Mouse (Mus musculus) MEL (cell line): Measurements from ENCODE around the gene Gm11077. TPM values are rescaled to one million over a fixed set of nuclear protein-coding genes. Genes with fewer than 3 reads are reported as not detected.

Source experiments
- DNase-seq: peaks from one replicate; pipeline ENCODE4 v3.0.0; 2011; ENCODE audit warnings: low read depth, low spot score
- H3K27ac ChIP-seq: 2 replicates; pipeline ENCODE4 v1.5.1; 2012; ENCODE audit warnings: low read depth, mild to moderate bottlenecking, control low read depth, low read length, moderate library complexity; ENCODE audit not compliant: control insufficient read depth
- H3K27me3 ChIP-seq, 2 experiments: fragments of 150-350 bp in 1 of 2; sonication (generic) in 1 of 2; 2 replicates each; pipeline ENCODE4 v1.6.1; 2012; ENCODE audit warnings: low read length in 2 of 2, mild to moderate bottlenecking in 2 of 2, improper control_type of control experiment in 1 of 2, moderate library complexity in 1 of 2; ENCODE audit not compliant: insufficient read depth in 2 of 2, control insufficient read depth in 1 of 2
- H3K36me3 ChIP-seq, 2 experiments: 2 replicates each; pipeline ENCODE4 v1.6.1; 2012 to 2014; ENCODE audit warnings: low read length in 2 of 2, improper control_type of control experiment in 1 of 2, inconsistent platforms in 1 of 2, mild to moderate bottlenecking in 1 of 2; ENCODE audit not compliant: insufficient read depth in 2 of 2, control insufficient read depth in 1 of 2
- H3K4me1 ChIP-seq, 2 experiments: fragments of 150-350 bp in 1 of 2; sonication (generic) in 1 of 2; 2 replicates each; pipeline ENCODE4 v1.6.1; 2012; ENCODE audit warnings: low read length in 2 of 2, improper control_type of control experiment in 1 of 2, mild to moderate bottlenecking in 1 of 2; ENCODE audit not compliant: insufficient read depth in 2 of 2, control insufficient read depth in 1 of 2
- H3K4me3 ChIP-seq, 2 experiments: fragments of 150-350 bp in 1 of 2; sonication (generic) in 1 of 2; 2 replicates each; pipeline ENCODE4 v1.5.1; 2012; ENCODE audit warnings: low read depth in 2 of 2, low read length in 2 of 2, mild to moderate bottlenecking in 2 of 2, moderate library complexity in 2 of 2, control low read depth in 1 of 2, improper control_type of control experiment in 1 of 2; ENCODE audit not compliant: control insufficient read depth in 1 of 2, insufficient read depth in 1 of 2
- H3K79me2 ChIP-seq: 2 replicates; pipeline ENCODE4 v1.6.1; 2012; ENCODE audit warnings: mild to moderate bottlenecking, low read length, moderate library complexity; ENCODE audit not compliant: control insufficient read depth, poor library complexity, insufficient read depth
- H3K9ac ChIP-seq: 2 replicates; pipeline ENCODE4 v1.6.1; 2012; ENCODE audit warnings: low read depth, mild to moderate bottlenecking, control low read depth, low read length, moderate library complexity; ENCODE audit not compliant: control insufficient read depth, poor library complexity, severe bottlenecking
- H3K9me3 ChIP-seq: fragments of 150-350 bp; sonication (generic); replicated peaks from 2 replicates; pipeline ENCODE4 v1.6.1; 2012; ENCODE audit warnings: mild to moderate bottlenecking, low read length, improper control_type of control experiment, moderate library complexity; ENCODE audit not compliant: insufficient read depth
- BHLHE40 ChIP-seq: IDR thresholded peaks from 2 replicates; pipeline ENCODE4 v1.6.1; 2012; ENCODE audit warnings: low read depth, mild to moderate bottlenecking, inconsistent platforms, low read length, improper control_type of control experiment, borderline replicate concordance
- CHD1 ChIP-seq: IDR thresholded peaks from 2 replicates; pipeline ENCODE4 v1.6.1; 2012; ENCODE audit warnings: low read depth, mild to moderate bottlenecking, inconsistent platforms, low read length, improper control_type of control experiment
- CHD2 ChIP-seq: IDR thresholded peaks from 2 replicates; pipeline ENCODE4 v1.6.1; 2011; ENCODE audit warnings: low read length, improper control_type of control experiment
- CTCF ChIP-seq, 3 experiments: IDR thresholded peaks in 2 of 3; conservative IDR thresholded peaks in 1 of 3; 2 replicates each; pipeline ENCODE4 v1.5.1; 2011 to 2012; ENCODE audit warnings: low read length in 3 of 3, low read depth in 2 of 3, mild to moderate bottlenecking in 2 of 3, improper control_type of control experiment in 1 of 3, inconsistent platforms in 1 of 3, mixed read lengths in 1 of 3, moderate library complexity in 1 of 3; ENCODE audit not compliant: control insufficient read depth in 1 of 3, insufficient read depth in 1 of 3, poor library complexity in 1 of 3, severe bottlenecking in 1 of 3
- EP300 ChIP-seq, 2 experiments: IDR thresholded peaks; 2 replicates each; pipeline ENCODE4 v1.6.1; 2011; ENCODE audit warnings: improper control_type of control experiment in 2 of 2, low read length in 2 of 2, low read depth in 1 of 2, mild to moderate bottlenecking in 1 of 2
- GATA1 ChIP-seq: IDR thresholded peaks from 2 replicates; pipeline ENCODE4 v1.6.1; 2011; ENCODE audit warnings: low read depth, low read length, improper control_type of control experiment
- JUND ChIP-seq: IDR thresholded peaks from 2 replicates; pipeline ENCODE4 v1.6.1; 2011; ENCODE audit warnings: low read depth, mild to moderate bottlenecking, improper control_type of control experiment, low read length
- KAT2A ChIP-seq: conservative IDR thresholded peaks from 2 replicates; pipeline ENCODE4 v1.6.1; 2012; ENCODE audit warnings: low read depth, low read length, improper control_type of control experiment, inconsistent platforms
- MAX ChIP-seq: IDR thresholded peaks from 2 replicates; pipeline ENCODE4 v1.6.1; 2011; ENCODE audit warnings: low read length, improper control_type of control experiment
- NELFE ChIP-seq: IDR thresholded peaks from 2 replicates; pipeline ENCODE4 v1.6.1; 2011; ENCODE audit warnings: low read depth, low read length, improper control_type of control experiment
- POLR2AphosphoS2 ChIP-seq: IDR thresholded peaks from 2 replicates; pipeline ENCODE4 v1.6.1; 2011; ENCODE audit warnings: low read length, improper control_type of control experiment
- POLR2AphosphoS5 ChIP-seq: IDR thresholded peaks from 2 replicates; pipeline ENCODE4 v1.6.1; 2012; ENCODE audit warnings: low read depth, borderline replicate concordance, mild to moderate bottlenecking, inconsistent platforms, low read length, moderate library complexity, mixed read lengths
- RAD21 ChIP-seq: IDR thresholded peaks from 2 replicates; pipeline ENCODE4 v1.6.1; 2011; ENCODE audit warnings: mild to moderate bottlenecking, low read depth, low read length, improper control_type of control experiment
- RCOR1 ChIP-seq: IDR thresholded peaks from 2 replicates; pipeline ENCODE4 v1.6.1; 2012; ENCODE audit warnings: low read depth, mild to moderate bottlenecking, inconsistent platforms, low read length, improper control_type of control experiment
- SMC3 ChIP-seq: IDR thresholded peaks from 2 replicates; pipeline ENCODE4 v1.6.1; 2011; ENCODE audit warnings: low read depth, low read length, improper control_type of control experiment
- TCF12 ChIP-seq: IDR thresholded peaks from 2 replicates; pipeline ENCODE4 v1.6.1; 2014; ENCODE audit warnings: low read depth, mild to moderate bottlenecking, inconsistent platforms, low read length, improper control_type of control experiment, moderate library complexity
- UBTF ChIP-seq: IDR thresholded peaks from 2 replicates; pipeline ENCODE4 v1.6.1; 2012; ENCODE audit warnings: low read depth, mild to moderate bottlenecking, inconsistent platforms, low read length, improper control_type of control experiment, moderate library complexity, borderline replicate concordance; ENCODE audit not compliant: insufficient read depth
- USF1 ChIP-seq: IDR thresholded peaks from 2 replicates; pipeline ENCODE4 v1.6.1; 2014; ENCODE audit warnings: low read depth, mild to moderate bottlenecking, inconsistent platforms, low read length, improper control_type of control experiment, moderate library complexity
- USF2 ChIP-seq, 2 experiments: IDR thresholded peaks; 2 replicates each; pipeline ENCODE4 v1.6.1; 2011 to 2012; ENCODE audit warnings: improper control_type of control experiment in 2 of 2, low read length in 2 of 2, borderline replicate concordance in 1 of 2, inconsistent platforms in 1 of 2, low read depth in 1 of 2, mild to moderate bottlenecking in 1 of 2; ENCODE audit not compliant: insufficient read depth in 1 of 2
- ZC3H11A ChIP-seq: IDR thresholded peaks from 2 replicates; pipeline ENCODE4 v1.6.1; 2012; ENCODE audit warnings: low read depth, mild to moderate bottlenecking, inconsistent platforms, low read length, improper control_type of control experiment
- ZNF384 ChIP-seq: IDR thresholded peaks from 2 replicates; pipeline ENCODE4 v1.6.1; 2012; ENCODE audit warnings: low read depth, mild to moderate bottlenecking, inconsistent platforms, low read length, improper control_type of control experiment
- polyA plus RNA-seq, 2 experiments: library from polyadenylated mRNA; stranded (reverse) in 1 of 2; unstranded in 1 of 2; fragments of >175 nt in 1 of 2; fragments of >200 nt in 1 of 2; gene quantifications; 2 replicates each; pipeline versions ENCODE4 v1.2.1 to v1.2.4; 2012; ENCODE audit warnings: low replicate concordance in 2 of 2, low read depth in 1 of 2; ENCODE audit not compliant: insufficient read length in 2 of 2, insufficient read depth in 1 of 2, missing spikeins in 1 of 2
- total RNA-seq: library from RNA; depleted of rRNA; stranded (reverse); fragments of 300-350 nt; gene quantifications from 2 replicates; pipeline ENCODE4 v1.2.3, GENCODE M21; 2012

Gene Gm11077
- total and polyA plus RNA-seq, 3 experiments: not detected

DNA sequence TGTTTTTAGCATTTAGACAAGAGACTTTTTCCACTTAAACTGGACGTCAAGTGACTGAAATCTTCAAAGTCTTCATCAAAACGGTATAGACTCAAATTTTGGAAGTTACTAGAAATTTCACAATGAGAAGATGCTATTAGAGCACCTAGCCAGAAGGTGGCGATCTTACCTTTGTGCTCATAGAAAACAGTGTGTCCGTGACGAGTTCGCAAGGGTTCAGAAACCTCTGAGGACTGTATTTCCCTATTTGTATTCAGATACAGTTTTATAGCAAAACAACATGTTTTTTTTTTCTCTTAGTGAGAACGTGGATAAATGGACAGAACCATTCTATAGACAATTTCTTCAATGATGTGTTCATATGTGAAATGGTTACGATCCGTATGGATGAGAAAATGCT is 37.3 kb downstream of the Gm11077 start:
- no peaks in the 10 kb centered on the region for H3K36me3 ChIP-seq
- H3K4me1 ChIP-seq: no peaks in the 10 kb centered on the region
- TF ChIP-seq RAD21: peak; percentile 36
- peak; percentile 15 to 39 (median 25); a peak in 4 of 6 replicates for TF ChIP-seq CTCF (IDR thresholded peaks at IDR 0.05 in 2 of 3, conservative IDR thresholded peaks at IDR 0.05 in 1 of 3; ENCODE audit: control insufficient read depth in 1 of 3, insufficient read depth in 1 of 3, low read depth in 2 of 3, low read length in 3 of 3, poor library complexity in 1 of 3, severe bottlenecking in 1 of 3)
- TF ChIP-seq SMC3: peak; percentile 29
- TF ChIP-seq TCF12: no peak
- TF ChIP-seq, all 39 proteins: peak for 3
- H3K27ac ChIP-seq: no peak overlapping the region
- H3K9ac ChIP-seq: no peak overlapping the region
- no peaks in the 10 kb centered on the region for H3K79me2 ChIP-seq
- peak; percentile 20 for DNase-seq
- no peaks in the 10 kb centered on the region for H3K9me3 ChIP-seq
- no peaks in the 10 kb centered on the region for H3K27me3 ChIP-seq
- H3K4me3 ChIP-seq: no peak overlapping the region

DNA sequence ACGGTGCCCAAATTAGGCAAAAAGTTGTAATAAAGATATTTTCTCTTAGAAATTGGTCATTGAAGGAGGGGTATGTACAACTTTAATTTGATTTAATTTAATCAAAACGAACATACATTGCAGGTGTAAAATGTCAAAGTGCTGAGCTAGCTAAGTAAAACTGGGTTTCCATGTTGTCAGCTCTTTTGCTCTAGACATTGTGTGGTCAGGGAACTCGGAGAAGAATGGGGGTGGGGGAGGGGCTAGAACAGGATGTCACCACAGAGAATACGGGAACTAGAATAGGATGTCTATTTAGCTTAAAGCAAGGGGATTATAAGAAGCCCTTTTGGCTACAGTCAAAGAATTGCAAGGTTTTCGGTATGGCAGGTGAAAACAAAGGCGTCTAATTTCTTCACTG is 38.2 kb downstream of the Gm11077 start:
- H3K27ac ChIP-seq: no peak overlapping the region
- no peaks in the 10 kb centered on the region for H3K27me3 ChIP-seq
- H3K4me3 ChIP-seq: no peak overlapping the region
- DNase-seq: no peak
- no peaks in the 10 kb centered on the region for H3K9me3 ChIP-seq
- no peaks in the 10 kb centered on the region for H3K79me2 ChIP-seq
- H3K36me3 ChIP-seq: no peaks in the 10 kb centered on the region
- no peak overlapping the region for H3K9ac ChIP-seq
- TF ChIP-seq ZNF384 (no peak), CHD2 (no peak), USF2 (IDR thresholded peaks at IDR 0.05; ENCODE audit: borderline replicate concordance in 1 of 2, insufficient read depth in 1 of 2, low read depth in 1 of 2, low read length in 2 of 2) (no peak), ZC3H11A (no peak), EP300 (IDR thresholded peaks at IDR 0.05; ENCODE audit: low read depth in 1 of 2, low read length in 2 of 2) (no peak), SMC3 (no peak), GATA1 (no peak), RCOR1 (no peak), BHLHE40 (no peak), USF1 (no peak), KAT2A (no peak), MAX (no peak), CHD1 (no peak)
- no peaks in the 10 kb centered on the region for H3K4me1 ChIP-seq

DNA sequence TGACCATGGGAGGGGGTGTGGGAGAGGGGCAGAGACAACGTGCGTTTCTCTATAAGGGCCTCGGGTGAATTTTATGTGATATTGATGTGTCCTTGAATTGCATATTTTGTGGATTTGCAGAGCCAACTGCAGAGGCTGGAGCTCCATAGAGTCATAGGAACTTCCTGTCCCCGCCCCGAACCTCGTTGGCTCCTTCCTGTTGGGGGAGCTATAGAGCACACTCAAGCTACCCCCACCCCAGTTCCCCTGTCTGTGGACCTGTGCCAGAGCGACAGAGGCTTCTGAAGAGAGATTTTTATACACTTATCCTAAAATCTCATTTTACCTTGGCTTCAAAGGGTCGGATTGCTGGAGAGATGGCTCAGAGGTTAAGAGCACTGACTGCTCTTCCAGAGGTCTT is 39.1 kb downstream of the Gm11077 start:
- Histone ChIP-seq H3K9ac (no peak overlapping the region), H3K27me3 (no peaks in the 10 kb centered on the region), H3K4me1 (no peaks in the 10 kb centered on the region), H3K79me2 (no peaks in the 10 kb centered on the region), H3K9me3 (no peaks in the 10 kb centered on the region), H3K4me3 (no peak overlapping the region), H3K27ac (no peak overlapping the region), H3K36me3 (no peaks in the 10 kb centered on the region)
- TF ChIP-seq ZNF384 (no peak), CHD1 (no peak), RCOR1 (no peak), NELFE (no peak), POLR2AphosphoS5 (no peak), POLR2AphosphoS2 (no peak), USF1 (no peak), BHLHE40 (no peak), USF2 (IDR thresholded peaks at IDR 0.05; ENCODE audit: borderline replicate concordance in 1 of 2, insufficient read depth in 1 of 2, low read depth in 1 of 2, low read length in 2 of 2) (no peak), JUND (no peak), UBTF (no peak)
- no peak for DNase-seq
